Mouse (Mus musculus) thymus, adult 2 months (tissue): Measurements from ENCODE around the gene 4930432M17Rik.

Experiments
- CTCF ChIP-seq: fragments of 200-500 bp; IDR thresholded peaks from 2 replicates; pipeline ENCODE4 v1.5.1; 2012; ENCODE audit warnings: mild to moderate bottlenecking, control low read depth, low read length, moderate library complexity, borderline replicate concordance; ENCODE audit not compliant: control insufficient read depth, poor library complexity, insufficient read depth; ENCODE audit errors: extremely low read depth
- POLR2A ChIP-seq: fragments of 200-500 bp; IDR thresholded peaks from 2 replicates; pipeline ENCODE4 v1.6.1; 2012; ENCODE audit warnings: mild to moderate bottlenecking, low read length, control low read depth, moderate library complexity; ENCODE audit not compliant: control insufficient read depth, poor library complexity, insufficient read depth; ENCODE audit errors: extremely low read depth

DNA sequence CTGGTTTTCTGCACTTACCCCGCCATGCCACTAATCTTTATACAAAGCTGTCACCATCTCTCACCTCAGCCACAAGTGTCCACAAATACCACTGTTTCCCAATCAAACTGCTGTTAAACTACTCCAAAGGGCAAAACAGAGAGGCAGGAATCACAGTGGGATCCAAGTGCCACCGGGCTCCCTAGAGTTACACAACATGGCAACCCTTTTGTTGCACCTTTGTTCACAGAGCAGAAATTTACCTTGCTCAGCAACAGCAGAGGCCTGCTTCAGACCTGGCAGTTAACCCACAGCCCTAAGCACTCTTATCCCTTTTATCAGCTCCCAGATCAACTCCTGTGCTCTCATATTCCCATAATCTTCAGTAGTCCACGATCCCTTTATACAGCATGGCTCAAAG is 17.2 kb downstream of the 4930432M17Rik start:
- TF ChIP-seq CTCF (no peak), POLR2A (no peak)
